Mouse (Mus musculus): ENCODE measurements around the gene Erbb2. TPM values are rescaled to one million over a fixed set of nuclear protein-coding genes. Genes with fewer than 3 reads are reported as not detected.

Gene Erbb2
- polyA plus RNA-seq, 1 experiment from 2014 or later, result 26.5 TPM

DNA sequence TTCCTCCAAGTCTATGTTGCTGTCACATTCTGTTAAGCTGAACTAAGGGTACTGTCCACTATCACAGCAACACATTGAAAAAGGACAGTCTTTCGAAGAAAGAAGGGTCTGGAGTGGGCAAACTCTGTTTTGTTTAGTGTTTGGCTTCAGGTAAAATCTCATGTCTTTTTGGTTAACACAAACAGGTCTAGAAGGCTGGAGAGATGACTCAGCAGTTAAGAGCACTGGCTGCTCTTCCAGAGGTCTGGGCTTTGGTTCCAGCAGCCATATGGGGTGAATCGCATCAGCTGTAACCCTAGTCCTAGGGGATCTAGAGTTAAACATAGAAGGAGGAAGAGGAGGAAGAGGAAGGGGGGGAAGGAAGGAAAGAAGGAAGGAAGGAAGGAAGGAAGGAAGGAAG is 73.5 kb downstream of the Erbb2 start:
- no peaks in the 10 kb centered on the region for H3K9me3 ChIP-seq (replicated peaks; ENCODE audit: control insufficient read depth, low read length)
- DNase-seq (ENCODE audit: low spot score) (no peak), ATAC-seq (replicated peaks; ENCODE audit: insufficient number of reproducible peaks, low FRiP score, low TSS enrichment, low read depth) (no peak)
- no peak overlapping the region for H3K27ac ChIP-seq (replicated peaks; ENCODE audit: low read depth, low read length)
- H3K27me3 ChIP-seq (ENCODE audit: control insufficient read depth, insufficient read depth, low read length), result no peaks in the 10 kb centered on the region
- H3K4me2 ChIP-seq (ENCODE audit: low read depth, low read length), result no peak overlapping the region
- 82% methylated on average over 2 of the region's 2 CpGs for WGBS
- no peaks in the 10 kb centered on the region for H3K36me3 ChIP-seq (replicated peaks; ENCODE audit: control insufficient read depth, insufficient read depth, low read depth, low read length)
- H3K9ac ChIP-seq (replicated peaks; ENCODE audit: low read length), result no peak overlapping the region
- H3K4me3 ChIP-seq (ENCODE audit: low read depth, low read length), result no peak overlapping the region
- no peaks in the 10 kb centered on the region for H3K4me1 ChIP-seq (ENCODE audit: control insufficient read depth, insufficient read depth, low read length)

Other genes starting within 250 kb of the Erbb2 start
- gene Med1, start 219.2 kb upstream of the Erbb2 start, polyA plus RNA-seq (2014; fragmentation: Nextera tagmentation; extraction: Ambion mirVana), result 85.2 and 85.8 TPM in 2 replicates
- gene Cdk12, start 209.4 kb upstream of the Erbb2 start, polyA plus RNA-seq (2014; fragmentation: Nextera tagmentation; extraction: Ambion mirVana), result 12.2 and 13.4 TPM in 2 replicates
- gene Neurod2, start 82.8 kb upstream of the Erbb2 start, polyA plus RNA-seq (2014; fragmentation: Nextera tagmentation; extraction: Ambion mirVana), result 0.13 and 0.24 TPM in 2 replicates
- 0.24 and 0.31 TPM in 2 replicates for gene Ppp1r1b, start 64.1 kb upstream of the Erbb2 start, polyA plus RNA-seq (2014; fragmentation: Nextera tagmentation; extraction: Ambion mirVana)
- 31.1 and 33.8 TPM in 2 replicates for gene Stard3, start 54.1 kb upstream of the Erbb2 start, polyA plus RNA-seq (2014; fragmentation: Nextera tagmentation; extraction: Ambion mirVana)
- 0.29 and 0.46 TPM in 2 replicates for gene Tcap, start 28.7 kb upstream of the Erbb2 start, polyA plus RNA-seq (2014; fragmentation: Nextera tagmentation; extraction: Ambion mirVana)
- gene Pnmt, start 26.0 kb upstream of the Erbb2 start, polyA plus RNA-seq (2014; fragmentation: Nextera tagmentation; extraction: Ambion mirVana), result 0.18 and 0.24 TPM in 2 replicates
- 6.0 and 6.5 TPM in 2 replicates for gene Pgap3, start 12.0 kb upstream of the Erbb2 start, polyA plus RNA-seq (2014; fragmentation: Nextera tagmentation; extraction: Ambion mirVana)
- gene Mien1, start 26.5 kb downstream of the Erbb2 start, polyA plus RNA-seq (2014; fragmentation: Nextera tagmentation; extraction: Ambion mirVana), result 89.3 and 95.6 TPM in 2 replicates
- gene Grb7, start 33.9 kb downstream of the Erbb2 start, polyA plus RNA-seq (2014; fragmentation: Nextera tagmentation; extraction: Ambion mirVana), result 8.1 and 8.5 TPM in 2 replicates
- gene Ikzf3, start 133.6 kb downstream of the Erbb2 start, polyA plus RNA-seq (2014; fragmentation: Nextera tagmentation; extraction: Ambion mirVana), result 0.07 TPM in 1 of 2 replicates, not detected in the other
- gene Zpbp2, start 138.6 kb downstream of the Erbb2 start, polyA plus RNA-seq (2014; fragmentation: Nextera tagmentation; extraction: Ambion mirVana), result 0.24 TPM in 1 of 2 replicates, not detected in the other
- 8.0 and 9.3 TPM in 2 replicates for gene Ormdl3, start 174.9 kb downstream of the Erbb2 start, polyA plus RNA-seq (2014; fragmentation: Nextera tagmentation; extraction: Ambion mirVana)
- not detected in 2 replicates for gene Lrrc3c, start 185.8 kb downstream of the Erbb2 start, polyA plus RNA-seq (2014; fragmentation: Nextera tagmentation; extraction: Ambion mirVana)
- 0.83 and 1.2 TPM in 2 replicates for gene Gm12355, start 213.2 kb downstream of the Erbb2 start, polyA plus RNA-seq (2014; fragmentation: Nextera tagmentation; extraction: Ambion mirVana)
- gene Gsdma3, start 213.9 kb downstream of the Erbb2 start, polyA plus RNA-seq (2014; fragmentation: Nextera tagmentation; extraction: Ambion mirVana), result not detected in 2 replicates
- gene Gsdma2, start 234.3 kb downstream of the Erbb2 start, polyA plus RNA-seq (2014; fragmentation: Nextera tagmentation; extraction: Ambion mirVana), result not detected in 2 replicates

All from embryonic facial prominence, embryonic 11.5 days (tissue).